Mouse (Mus musculus) bone marrow, adult 2 months (tissue): ENCODE data around the gene Kifc1. TPM values are rescaled to one million over a fixed set of nuclear protein-coding genes. Genes with fewer than 3 reads are reported as not detected.
A peak's percentile ranks its signal among the peaks of the same experiment; 100 is the strongest.
"Not testable (repeated sequence)": the region's sequence is repeated elsewhere in the genome, so short reads cannot be mapped to it uniquely, and the experiment has no call there.

Experiments used
- H3K27ac ChIP-seq: fragments of 200-500 bp; 2 replicates; pipeline ENCODE4 v1.5.1; 2012; ENCODE audit warnings: low read depth, mild to moderate bottlenecking, control low read depth, inconsistent platforms, low read length; ENCODE audit not compliant: control insufficient read depth, poor library complexity, insufficient read depth
- H3K4me1 ChIP-seq: fragments of 200-500 bp; 2 replicates; pipeline ENCODE4 v1.6.1; 2011; ENCODE audit warnings: low read length; ENCODE audit not compliant: control insufficient read depth, insufficient read depth
- H3K4me3 ChIP-seq: fragments of 200-500 bp; replicated peaks from 2 replicates; pipeline ENCODE3; 2011; ENCODE audit warnings: mild to moderate bottlenecking, low read depth, low read length, control low read depth; ENCODE audit not compliant: control insufficient read depth
- CTCF ChIP-seq: fragments of 200-500 bp; IDR thresholded peaks from 2 replicates; pipeline ENCODE4 v1.5.1; 2011; ENCODE audit warnings: low read length, control low read depth; ENCODE audit not compliant: control insufficient read depth, insufficient read depth
- POLR2A ChIP-seq: fragments of 200-500 bp; IDR thresholded peaks from 2 replicates; pipeline ENCODE4 v1.6.1; 2011; ENCODE audit warnings: low read depth, mild to moderate bottlenecking, control low read depth, low read length, borderline replicate concordance; ENCODE audit not compliant: control insufficient read depth
- WGBS: fragments of 180-500 bp; shearing (Covaris S2); methylation state at CpG from one replicate; pipeline ENCODE4 v1.1.7; 2018; 5-methylcytosine and 5-hydroxymethylcytosine counted together
- polyA plus RNA-seq: library from polyadenylated mRNA; stranded (reverse); fragments of >200 nt; gene quantifications from 2 replicates; pipeline ENCODE4 v1.2.4, GENCODE M21; 2011; ENCODE audit warnings: low replicate concordance; ENCODE audit not compliant: missing spikeins, insufficient read depth, insufficient read length

Kifc1 gene
- polyA plus RNA-seq, 1 experiment, result 477 TPM

DNA sequence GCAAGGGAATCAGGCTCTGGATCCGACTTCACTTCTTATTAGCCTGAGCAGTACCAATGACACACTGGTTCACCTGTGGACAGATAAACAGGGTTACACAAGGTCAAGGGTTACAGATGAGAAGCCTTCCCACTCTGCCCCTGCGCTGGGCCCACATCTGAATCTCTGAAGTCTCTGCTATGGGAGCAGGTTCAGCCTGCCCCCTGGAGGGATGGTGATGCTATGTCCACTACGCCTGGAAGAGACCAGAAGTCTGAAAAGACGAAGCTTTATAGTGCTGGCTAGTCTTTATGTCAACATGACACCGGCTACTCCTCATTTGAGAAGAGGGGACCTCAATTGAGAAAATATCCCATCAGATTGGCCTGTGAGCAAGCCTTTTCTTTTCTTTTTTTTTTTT is 14.7 kb downstream of the Kifc1 start:
- H3K4me3 ChIP-seq, H3K27ac ChIP-seq, H3K4me1 ChIP-seq: not testable (repeated sequence)
- TF ChIP-seq CTCF, result peak; percentile 24; the same call in 1 of the 2 replicates
- 81% methylated on average over 5 of the region's 5 CpGs for WGBS

DNA sequence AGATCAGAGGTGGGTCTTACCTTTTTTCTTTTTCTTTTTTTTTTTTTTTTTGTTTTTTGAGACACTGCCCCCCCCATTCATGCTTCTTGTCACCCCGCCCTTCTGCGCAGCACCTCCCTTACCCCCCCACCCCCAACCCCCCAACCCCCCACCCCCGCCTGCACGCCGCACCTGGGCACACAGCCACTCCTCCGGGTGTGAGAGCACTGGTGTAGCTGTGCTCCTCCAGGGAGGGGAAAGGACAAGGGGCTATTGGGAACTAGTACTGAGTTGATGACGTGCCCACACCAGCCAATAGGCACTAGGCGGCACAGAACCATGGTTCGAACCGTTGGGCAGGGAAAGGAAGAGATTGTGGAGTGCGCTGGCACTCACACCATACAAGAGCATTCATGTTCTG is 16.1 kb downstream of the Kifc1 start:
- 95% methylated on average over 11 of the region's 11 CpGs for WGBS
- no peaks in the 10 kb centered on the region for H3K4me1 ChIP-seq
- no peak overlapping the region for H3K27ac ChIP-seq
- TF ChIP-seq POLR2A, result no peak
- no peak for TF ChIP-seq CTCF
- H3K4me3 ChIP-seq, result no peak overlapping the region

DNA sequence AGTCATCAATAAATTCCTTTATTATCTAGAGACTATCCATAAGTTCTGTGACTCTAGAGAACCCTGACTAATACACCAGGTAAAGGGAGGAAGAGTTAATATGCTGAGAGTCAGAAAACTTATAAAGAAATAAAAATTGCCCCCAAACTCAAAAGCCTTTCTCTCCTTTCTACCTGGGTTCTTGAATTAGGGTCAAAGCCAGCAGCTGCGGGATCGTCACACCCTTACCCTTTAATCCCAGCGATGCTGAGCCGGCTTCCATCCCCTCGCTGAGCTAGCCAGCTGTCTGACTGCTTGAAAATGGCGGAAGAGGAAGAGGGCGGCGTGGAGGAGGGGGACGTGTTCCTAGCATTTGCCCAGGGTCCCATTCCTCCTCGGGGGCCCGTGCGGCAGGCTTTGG is 16.9 kb downstream of the Kifc1 start, which contains the start of gene Gm7029:
Gm7029 (plus strand) TSS at position 301 of the 400 bp plus-strand sequence.
- WGBS, result 91% methylated on average over 4 of the region's 12 CpGs
- H3K27ac ChIP-seq, H3K4me1 ChIP-seq, H3K4me3 ChIP-seq: not testable (repeated sequence)

DNA sequence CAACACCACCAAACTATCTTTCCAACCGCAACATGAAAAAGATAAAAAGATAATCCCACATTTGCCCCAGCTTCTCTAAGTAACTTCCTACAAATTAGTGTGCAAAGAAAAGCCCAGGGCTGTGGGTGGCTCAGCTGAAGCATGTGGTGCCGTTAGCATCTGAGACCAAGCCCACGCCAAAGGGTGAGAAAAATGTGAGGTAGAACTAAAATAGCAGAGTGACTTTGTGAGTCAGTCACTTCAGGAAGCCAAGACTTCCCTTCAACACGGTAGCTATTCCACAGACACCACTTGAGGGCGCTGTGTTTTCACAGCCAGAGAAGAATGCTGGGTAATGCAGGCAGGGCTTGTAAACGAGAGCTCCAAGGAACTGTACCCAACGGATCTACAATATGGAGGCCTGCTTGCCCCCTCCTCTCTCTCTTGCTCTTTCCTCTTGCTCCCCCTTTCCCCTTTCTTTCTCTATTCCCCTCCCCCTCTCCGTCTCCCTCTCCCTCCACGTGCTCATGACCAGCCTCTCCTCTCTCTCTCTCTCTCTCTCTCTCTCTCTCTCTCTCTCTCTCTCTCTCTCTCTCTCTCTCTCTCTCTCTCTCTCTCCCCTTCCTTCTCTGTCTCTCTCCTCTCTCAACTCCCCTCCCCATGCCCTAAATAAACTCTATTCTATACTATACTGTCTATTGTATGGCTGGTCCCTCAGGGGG is 25.0 kb downstream of the Kifc1 start:
- Histone ChIP-seq H3K27ac (no peak overlapping the region), H3K4me1 (no peaks in the 10 kb centered on the region; the same call in none of the 2 replicates), H3K4me3 (peak overlapping the region; percentile 27)
- 9% methylated on average over 9 of the region's 9 CpGs for WGBS
- peak; percentile 70 for TF ChIP-seq CTCF
- TF ChIP-seq POLR2A, result no peak

DNA sequence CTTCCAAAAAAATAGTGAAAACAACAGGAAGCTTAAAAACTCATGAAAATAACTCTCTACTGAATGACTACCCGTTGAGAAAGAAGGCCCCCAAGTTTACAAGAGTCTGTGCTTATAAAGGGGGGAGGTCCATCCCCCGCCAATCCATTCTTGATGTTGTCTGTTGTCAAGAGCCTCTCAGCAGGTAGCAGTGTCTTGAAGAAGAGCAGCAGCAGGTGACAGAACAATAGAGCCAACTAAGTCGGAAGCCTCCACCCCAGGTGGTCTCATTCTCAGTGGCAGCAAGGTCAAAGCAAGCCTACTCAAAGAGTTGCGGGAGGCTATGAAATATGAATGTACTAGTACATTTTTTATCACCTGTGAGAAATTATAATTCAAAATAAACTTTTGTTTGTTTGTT is 32.6 kb downstream of the Kifc1 start:
- H3K4me3 ChIP-seq, result no peak overlapping the region
- H3K4me1 ChIP-seq, result no peaks in the 10 kb centered on the region
- 84% methylated on average over 4 of the region's 4 CpGs for WGBS
- no peak overlapping the region for H3K27ac ChIP-seq
- TF ChIP-seq CTCF (no peak), POLR2A (no peak)

DNA sequence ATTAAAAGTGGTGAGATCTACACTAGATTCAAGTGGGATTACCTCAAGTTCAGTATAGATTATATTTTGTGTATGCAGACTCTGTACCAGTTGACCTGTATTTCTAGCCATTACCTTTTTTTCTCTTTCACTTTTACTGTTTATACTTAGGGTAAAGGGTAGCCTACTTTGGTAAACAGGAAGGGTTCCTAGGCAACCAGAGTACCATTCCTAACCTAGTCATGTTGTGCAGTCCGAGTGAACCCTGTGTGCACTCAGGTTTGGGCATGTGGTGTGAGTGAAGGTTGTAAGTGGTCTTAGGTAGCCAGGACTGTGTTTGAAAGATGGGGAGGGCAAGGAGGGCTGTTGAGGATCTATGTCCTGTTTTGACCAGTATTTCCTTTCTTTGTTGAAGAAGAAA is 39.1 kb downstream of the Kifc1 start:
- 20% methylated on average over 1 of the region's 1 CpGs for WGBS
- Histone ChIP-seq H3K4me3 (no peak overlapping the region), H3K4me1 (no peaks in the 10 kb centered on the region; the same call in 1 of the 2 replicates), H3K27ac (no peak overlapping the region)
- TF ChIP-seq POLR2A (no peak), CTCF (no peak)

DNA sequence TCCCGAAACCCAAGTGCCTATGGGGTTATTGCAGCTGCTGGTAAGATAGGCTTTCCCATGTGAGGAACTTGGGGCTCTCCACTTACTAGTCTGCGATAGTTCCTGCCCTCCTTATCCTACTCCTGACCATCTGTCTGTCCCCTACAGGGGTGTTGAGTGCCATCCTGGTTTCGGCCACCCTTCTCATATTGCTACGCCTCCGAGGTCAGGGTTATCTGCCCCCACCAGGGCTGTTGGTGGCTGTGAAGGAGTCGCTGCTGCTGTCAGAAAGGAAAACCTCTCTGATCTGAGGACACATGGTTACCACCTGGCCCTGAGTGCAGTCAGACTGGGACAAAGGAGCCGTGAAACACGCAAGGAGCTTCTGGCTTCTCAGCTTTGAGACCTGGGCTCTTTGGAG is 42.3 kb downstream of the Kifc1 start:
- no peak overlapping the region for H3K4me3 ChIP-seq
- TF ChIP-seq POLR2A (no peak), CTCF (no peak)
- no peaks in the 10 kb centered on the region; the same call in 1 of the 2 replicates for H3K4me1 ChIP-seq
- WGBS, result 71% methylated on average over 8 of the region's 8 CpGs
- no peak overlapping the region for H3K27ac ChIP-seq

DNA sequence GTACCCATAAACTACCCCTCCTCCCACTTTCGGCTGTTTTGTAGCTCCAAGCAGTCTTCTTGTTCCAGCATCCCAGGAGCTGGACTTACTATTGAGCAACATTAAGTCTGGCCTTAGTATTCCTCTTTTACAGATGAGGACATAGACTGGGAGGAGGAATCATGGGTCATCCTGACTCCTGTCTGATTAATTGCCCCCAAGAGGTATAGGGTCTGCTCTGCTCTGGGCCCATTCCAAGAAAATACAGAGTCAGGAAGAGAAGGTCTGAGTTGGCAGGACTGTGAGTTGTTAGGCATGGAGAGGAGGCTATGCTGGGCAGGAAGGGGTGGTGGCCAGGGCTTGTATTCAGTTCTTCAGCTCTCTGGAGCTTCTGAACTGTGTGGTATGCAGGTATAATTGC is 46.3 kb downstream of the Kifc1 start:
- H3K4me3 ChIP-seq, result no peak overlapping the region
- H3K27ac ChIP-seq, result no peak overlapping the region
- WGBS, result 50% methylated on average over 1 of the region's 1 CpGs

More for the DNA sequence above, 46.3 kb downstream of the Kifc1 start:
- TF ChIP-seq CTCF, result no peak
- TF ChIP-seq POLR2A, result no peak
- no peaks in the 10 kb centered on the region for H3K4me1 ChIP-seq
